Mouse (Mus musculus) ES-Bruce4 (cell line): Measurements from ENCODE around the gene Dcst2.
A peak's percentile ranks its signal among the peaks of the same experiment; 100 is the strongest.

Source experiments
- CTCF ChIP-seq: IDR thresholded peaks from one replicate; pipeline ENCODE4 v1.8.1; 2011; ENCODE audit warnings: low read depth, low read length
- EP300 ChIP-seq: IDR thresholded peaks from 2 replicates; pipeline ENCODE4 v1.6.1; 2011; ENCODE audit warnings: low read depth, low read length; ENCODE audit not compliant: insufficient read depth

DNA sequence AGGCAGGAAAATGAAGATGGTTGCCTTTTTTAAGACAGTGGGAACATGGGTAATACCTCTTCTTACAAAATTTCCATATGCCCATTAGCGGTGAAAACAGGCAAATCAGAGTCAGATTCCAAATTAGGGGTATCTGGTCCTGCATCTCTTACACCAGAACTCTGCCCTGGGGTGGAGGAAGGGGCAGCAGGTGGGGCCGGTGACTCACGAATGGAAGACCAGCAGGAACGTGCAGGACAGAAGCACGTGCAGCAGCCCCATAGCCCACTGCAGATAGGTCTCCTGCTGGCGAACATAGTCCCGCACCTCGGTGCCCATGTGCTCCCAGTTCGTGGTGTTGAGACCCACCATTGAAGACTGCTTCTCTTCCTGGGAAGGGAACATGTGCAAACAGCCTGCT is 5.7 kb upstream of the Dcst2 start:
- TF ChIP-seq EP300: no peak
- TF ChIP-seq CTCF: peak; percentile 6
